Mouse (Mus musculus) heart, embryonic 14.5 days (tissue): ENCODE measurements around the gene Cmip. TPM values are rescaled to one million over a fixed set of nuclear protein-coding genes. Genes with fewer than 3 reads are reported as not detected.

Experiments
- ATAC-seq: fragments of 200-750 bp; cut with Nextera tagmentation; 2 replicates; pipeline ENCODE4 v1.8.0; 2017; ENCODE audit warnings: low read depth, moderate TSS enrichment; ENCODE audit not compliant: insufficient number of reproducible peaks, insufficient read depth, low FRiP score
- H3K27ac ChIP-seq, 2 experiments: fragments of 200-500 bp in 1 of 2; fragments of 300-500 bp in 1 of 2; sonication (generic) in 1 of 2; replicated peaks in 1 of 2; 2 replicates each; pipeline ENCODE4 v1.5.1; 2012 to 2014; ENCODE audit warnings: low read depth in 2 of 2, low read length in 2 of 2, control low read depth in 1 of 2, mild to moderate bottlenecking in 1 of 2, mixed read lengths in 1 of 2; ENCODE audit not compliant: control insufficient read depth in 1 of 2, insufficient read depth in 1 of 2
- H3K27me3 ChIP-seq: fragments of 300-500 bp; sonication (generic); 2 replicates; pipeline ENCODE4 v1.6.1; 2014; ENCODE audit warnings: mild to moderate bottlenecking, low read length, control low read depth; ENCODE audit not compliant: control insufficient read depth, insufficient read depth
- H3K36me3 ChIP-seq: fragments of 300-500 bp; sonication (generic); 2 replicates; pipeline ENCODE4 v1.6.1; 2014; ENCODE audit warnings: mild to moderate bottlenecking, control low read depth, low read length, mixed read lengths; ENCODE audit not compliant: control insufficient read depth, insufficient read depth
- H3K4me1 ChIP-seq, 2 experiments: fragments of 200-500 bp in 1 of 2; fragments of 300-500 bp in 1 of 2; sonication (generic) in 1 of 2; 2 replicates each; pipeline ENCODE4 v1.6.1; 2012 to 2014; ENCODE audit warnings: low read length in 2 of 2, control low read depth in 1 of 2, mixed read lengths in 1 of 2; ENCODE audit not compliant: control insufficient read depth in 2 of 2, insufficient read depth in 2 of 2
- H3K4me2 ChIP-seq: fragments of 300-500 bp; sonication (generic); 2 replicates; pipeline ENCODE4 v1.6.1; 2014; ENCODE audit warnings: mild to moderate bottlenecking, low read length
- H3K4me3 ChIP-seq, 2 experiments: fragments of 200-500 bp in 1 of 2; fragments of 300-500 bp in 1 of 2; sonication (generic) in 1 of 2; 2 replicates each; pipeline ENCODE4 v1.5.1; 2012 to 2014; ENCODE audit warnings: low read length in 2 of 2, mild to moderate bottlenecking in 2 of 2, control low read depth in 1 of 2, low read depth in 1 of 2, moderate library complexity in 1 of 2; ENCODE audit not compliant: control insufficient read depth in 1 of 2, insufficient read depth in 1 of 2
- H3K9ac ChIP-seq: fragments of 300-500 bp; sonication (generic); 2 replicates; pipeline ENCODE4 v1.6.1; 2014; ENCODE audit warnings: mild to moderate bottlenecking, low read length
- H3K9me3 ChIP-seq: fragments of 300-500 bp; sonication (generic); 2 replicates; pipeline ENCODE4 v1.6.1; 2016; ENCODE audit warnings: low read length, control low read depth; ENCODE audit not compliant: control insufficient read depth
- WGBS: fragments of 180-500 bp; shearing (Covaris S2); extraction: QIAGEN DNeasy Blood & Tissue Kit; methylation state at CpG from one replicate; pipeline ENCODE4 v1.1.7; 2014; 5-methylcytosine and 5-hydroxymethylcytosine counted together
- polyA plus RNA-seq: library from polyadenylated mRNA; unstranded; fragments of >200 nt; fragmentation: Nextera tagmentation; extraction: Ambion mirVana; gene quantifications from 2 replicates; pipeline ENCODE4 v1.2.1, GENCODE M21; 2014

The Cmip gene
- polyA plus RNA-seq, result 13.0 and 13.3 TPM in 2 replicates

DNA sequence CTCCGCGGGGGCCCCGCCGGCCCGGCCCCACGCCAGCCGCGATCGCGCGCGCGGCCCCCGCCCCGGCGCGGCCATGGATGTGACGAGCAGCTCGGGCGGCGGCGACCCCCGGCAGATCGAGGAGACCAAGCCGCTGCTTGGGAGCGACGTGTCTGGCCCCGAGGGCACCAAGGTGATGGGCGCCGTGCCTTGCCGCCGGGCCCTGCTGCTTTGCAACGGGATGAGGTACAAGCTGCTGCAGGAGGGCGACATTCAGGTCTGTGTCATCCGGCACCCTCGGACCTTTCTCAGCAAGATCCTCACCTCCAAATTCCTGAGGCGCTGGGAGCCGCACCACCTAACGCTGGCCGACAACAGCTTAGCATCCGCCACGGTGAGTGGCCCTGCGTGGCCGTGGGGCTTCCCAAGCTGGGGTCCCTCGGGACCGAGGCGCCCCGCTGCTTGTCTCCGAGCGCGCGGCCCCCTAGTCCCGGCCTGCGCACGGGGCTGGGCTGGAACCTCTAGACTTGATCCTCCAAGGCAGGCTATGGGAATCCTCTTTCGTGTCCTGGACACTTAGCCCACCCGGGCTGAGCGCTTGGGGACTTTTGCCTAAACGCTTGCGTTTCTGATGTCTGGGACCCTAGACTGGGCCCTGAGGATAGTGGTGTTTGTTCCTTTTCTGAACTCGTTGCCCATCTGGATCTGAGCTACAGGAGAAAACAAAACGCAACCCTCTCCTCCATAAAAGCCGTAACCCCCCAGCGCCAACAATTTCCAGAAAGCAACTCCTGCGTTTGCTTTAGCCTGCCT lies at the start of gene Cmip:
Cmip (plus strand) TSS at position 36 of the 792 bp plus-strand sequence.
- peak within 1 kb of the TSS; percentile 90 to 95 for H3K4me3 ChIP-seq
- peak within 1 kb of the TSS; percentile 9 to 80 for H3K27ac ChIP-seq
- no peaks in the 10 kb centered on the region for H3K36me3 ChIP-seq
- under 1% methylated on average over 65 of the region's 65 CpGs for WGBS
- no peaks in the 10 kb centered on the region for H3K27me3 ChIP-seq
- H3K9ac ChIP-seq, result peak within 1 kb of the TSS; percentile 91
- ATAC-seq, result peak; percentile 5; the same call in 1 of the 2 replicates
- H3K4me2 ChIP-seq, result peak within 1 kb of the TSS; percentile 94
- H3K9me3 ChIP-seq, result no peaks in the 10 kb centered on the region
- H3K4me1 ChIP-seq, result peaks cover 22 to 31% of the 10 kb centered on the region in 2 experiments

DNA sequence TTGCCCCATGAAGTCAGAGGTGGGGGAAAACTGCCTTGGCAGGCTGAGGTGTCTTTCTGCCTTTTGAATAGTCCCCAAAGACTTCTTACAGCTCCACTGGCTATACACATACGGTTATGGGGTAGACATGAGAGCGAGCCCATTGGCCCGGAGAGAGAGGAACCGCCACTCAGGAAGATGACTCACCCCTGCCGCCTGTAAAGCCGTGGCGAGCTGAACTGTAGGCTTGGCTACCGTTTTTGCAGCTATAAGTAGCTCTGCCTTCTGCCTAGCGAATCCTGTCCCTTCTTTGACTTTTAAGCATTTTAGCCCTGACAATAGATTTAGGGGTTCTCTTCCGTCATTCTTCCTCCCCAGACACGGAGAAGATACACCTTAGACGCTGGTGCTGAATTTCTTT lies 47.7 kb upstream of the Cmip start:
- Histone ChIP-seq H3K27ac (no peak overlapping the region), H3K4me3 (no peak overlapping the region), H3K4me2 (no peak overlapping the region), H3K9ac (no peak overlapping the region), H3K36me3 (peaks cover 23% of the 10 kb centered on the region), H3K27me3 (no peaks in the 10 kb centered on the region), H3K4me1 (no peaks in the 10 kb centered on the region), H3K9me3 (no peaks in the 10 kb centered on the region)
- ATAC-seq, result no peak
- 83% methylated on average over 12 of the region's 12 CpGs for WGBS

DNA sequence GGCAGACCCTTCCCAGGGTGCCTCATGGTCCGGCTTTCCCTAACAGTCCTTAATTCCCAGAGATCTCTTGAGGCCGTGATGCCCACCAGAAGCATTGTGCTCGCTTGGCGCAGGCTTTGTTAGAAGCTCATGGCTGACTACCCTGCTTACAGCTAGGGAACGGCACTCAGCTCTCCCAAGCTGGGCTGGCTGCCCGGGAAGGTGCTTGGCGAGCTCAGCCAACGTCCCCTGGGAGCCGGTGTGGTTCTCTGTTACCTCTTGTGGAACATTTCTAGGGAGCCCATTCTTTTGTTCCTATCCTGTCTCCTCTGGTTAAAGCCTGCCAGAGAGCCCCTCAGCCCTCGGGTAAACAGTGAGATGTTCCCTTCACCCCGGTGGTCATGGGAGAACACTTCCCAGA lies 44.8 kb upstream of the Cmip start:
- 77% methylated on average over 11 of the region's 11 CpGs for WGBS
- Histone ChIP-seq H3K9me3 (no peaks in the 10 kb centered on the region), H3K4me3 (no peak overlapping the region), H3K4me1 (no peaks in the 10 kb centered on the region), H3K27me3 (no peaks in the 10 kb centered on the region), H3K4me2 (no peak overlapping the region), H3K9ac (no peak overlapping the region), H3K36me3 (peaks cover 7% of the 10 kb centered on the region; the same call in 1 of the 2 replicates), H3K27ac (no peak overlapping the region)
- ATAC-seq, result no peak

DNA sequence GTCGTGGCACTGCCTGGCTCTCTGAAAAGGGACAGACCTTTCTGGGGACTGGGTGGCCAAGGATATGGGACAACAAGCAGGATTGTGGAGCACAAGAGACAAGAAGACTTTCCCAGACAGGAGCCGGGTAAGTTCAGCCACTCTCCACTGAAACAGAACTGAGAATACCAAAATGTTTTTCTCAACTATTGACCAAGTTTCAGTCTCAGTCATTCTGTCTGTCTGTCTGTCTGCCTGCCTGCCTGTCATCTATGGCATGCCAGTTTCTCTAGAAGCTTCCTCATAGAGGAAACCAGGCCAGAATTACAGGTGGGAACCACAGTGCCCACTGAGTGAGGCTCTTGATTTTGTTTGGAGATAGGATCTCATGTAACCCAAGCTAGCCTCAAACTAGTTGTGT lies 39.1 kb upstream of the Cmip start:
- no peak for ATAC-seq
- Histone ChIP-seq H3K27me3 (no peaks in the 10 kb centered on the region), H3K4me1 (no peaks in the 10 kb centered on the region), H3K4me3 (no peak overlapping the region), H3K4me2 (no peak overlapping the region), H3K9me3 (no peaks in the 10 kb centered on the region), H3K27ac (no peak overlapping the region), H3K36me3 (no peaks in the 10 kb centered on the region), H3K9ac (no peak overlapping the region)
- 87% methylated on average over 2 of the region's 2 CpGs for WGBS

DNA sequence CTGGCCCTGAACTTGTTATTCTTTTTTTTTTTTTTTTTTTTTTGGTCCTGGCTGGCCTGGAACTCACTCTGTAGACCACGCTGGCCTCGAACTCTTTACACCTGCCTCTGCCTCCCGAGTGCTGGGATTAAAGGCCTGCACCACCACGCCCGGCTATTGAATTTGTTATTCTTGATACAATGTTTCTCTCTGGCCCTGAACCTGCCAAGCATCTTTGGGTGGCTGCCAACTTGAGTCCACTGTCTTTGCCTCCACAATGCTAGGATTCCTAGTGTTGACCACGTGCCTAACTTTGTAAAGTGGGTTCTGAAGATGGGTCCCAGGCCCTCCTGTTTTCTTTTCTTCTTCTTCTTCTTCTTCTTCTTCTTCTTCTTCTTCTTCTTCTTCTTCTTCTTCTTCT lies 34.5 kb upstream of the Cmip start:
- no peak for ATAC-seq
- Histone ChIP-seq H3K4me3 (no peak overlapping the region), H3K9ac (no peak overlapping the region), H3K27ac (no peak overlapping the region), H3K4me1 (0 out of 4 replicates have a peak, but pooled peaks cover 0 to 3% of the 10 kb centered on the region in 2 experiments), H3K27me3 (no peaks in the 10 kb centered on the region), H3K9me3 (no peaks in the 10 kb centered on the region), H3K4me2 (no peak overlapping the region), H3K36me3 (no peaks in the 10 kb centered on the region)
- 51% methylated on average over 6 of the region's 6 CpGs for WGBS

DNA sequence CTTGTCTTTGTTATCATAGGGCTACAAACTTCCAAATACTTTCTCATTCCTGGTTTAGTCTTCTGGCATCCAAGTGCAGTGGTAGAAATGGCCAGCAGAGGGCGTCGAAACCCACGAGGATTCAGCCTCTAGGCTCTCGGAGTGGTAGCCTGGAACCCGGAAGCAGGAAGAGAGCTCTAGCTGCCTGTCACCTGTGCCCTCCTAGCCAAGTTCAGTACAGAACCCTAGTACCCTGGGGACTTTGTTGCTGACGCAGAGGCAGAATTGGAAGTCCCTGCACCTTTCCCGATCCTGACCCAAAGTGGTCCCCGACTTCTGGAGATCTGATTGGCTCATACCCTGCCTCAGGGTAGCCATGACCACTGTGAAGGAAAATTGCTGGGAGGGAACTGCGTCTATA lies 32.2 kb upstream of the Cmip start:
- Histone ChIP-seq H3K27me3 (no peaks in the 10 kb centered on the region), H3K27ac (no peak overlapping the region), H3K4me3 (peak overlapping the region; percentile 43 to 52), H3K4me1 (0 out of 4 replicates have a peak, but pooled peaks cover 0 to 3% of the 10 kb centered on the region in 2 experiments), H3K4me2 (peak overlapping the region; percentile 66), H3K9me3 (no peaks in the 10 kb centered on the region), H3K36me3 (no peaks in the 10 kb centered on the region), H3K9ac (peak overlapping the region; percentile 60)
- 10% methylated on average over 9 of the region's 9 CpGs for WGBS
- peak; percentile 61; the same call in 1 of the 2 replicates for ATAC-seq

DNA sequence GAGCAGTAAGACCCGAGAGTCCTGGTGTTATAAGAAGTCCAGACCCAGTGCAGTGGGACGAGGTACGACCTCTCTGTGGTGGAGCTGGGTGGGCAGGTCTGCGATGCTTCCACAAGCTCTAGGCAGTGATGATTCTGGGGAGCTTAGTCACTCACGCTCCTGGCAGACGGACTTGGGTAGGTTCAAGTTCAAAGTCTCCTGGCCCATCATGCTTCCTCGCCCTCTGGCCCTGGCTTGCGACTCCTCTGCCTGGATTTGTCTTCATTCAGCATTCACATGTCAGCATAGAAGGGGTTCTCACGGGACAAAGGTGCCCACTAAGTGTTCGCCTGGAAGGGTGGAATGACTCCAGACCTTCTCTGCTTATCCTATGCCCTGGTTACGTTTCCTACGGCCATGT lies 30.6 kb upstream of the Cmip start:
- no peak overlapping the region for H3K4me3 ChIP-seq
- no peak overlapping the region for H3K9ac ChIP-seq
- H3K4me2 ChIP-seq, result no peak overlapping the region
- H3K27ac ChIP-seq, result no peak overlapping the region
- H3K27me3 ChIP-seq, result no peaks in the 10 kb centered on the region
- no peak for ATAC-seq
- no peaks in the 10 kb centered on the region for H3K9me3 ChIP-seq
- no peaks in the 10 kb centered on the region for H3K36me3 ChIP-seq
- 0 out of 4 replicates have a peak, but pooled peaks cover 0 to 3% of the 10 kb centered on the region in 2 experiments for H3K4me1 ChIP-seq
- 83% methylated on average over 12 of the region's 12 CpGs for WGBS
